24 mouse cellular contexts compared by ENCODE assay signal in the genomic region with DNA sequence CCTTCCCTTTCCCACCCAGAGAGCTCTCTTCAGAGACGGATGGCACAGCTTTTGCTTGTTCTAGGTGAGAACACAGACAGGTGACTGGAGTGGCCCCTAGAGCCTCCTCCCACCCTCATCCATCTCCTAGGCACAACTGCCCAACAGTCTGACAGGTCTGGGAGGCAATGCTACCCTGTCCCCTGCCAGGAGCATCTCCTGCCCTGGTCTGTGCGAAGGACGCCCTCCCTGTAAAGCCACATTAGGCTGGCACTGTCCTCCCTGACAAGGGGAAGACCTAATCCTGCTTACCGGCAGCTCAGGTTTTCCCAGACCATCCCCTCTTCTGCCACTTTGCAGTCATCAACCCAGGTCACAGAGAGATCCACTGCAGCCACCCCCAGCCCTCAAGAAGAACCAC.
DNase-seq lines count a peak whose midpoint lies in the region; ATAC-seq lines count a peak whose summit lies in the region.
"Had no signal": no experiment of that assay in that cellular context is flagged by ENCODE, and none has a peak within 500 bp of the region (broad histone marks: within the 10 kb centered on the region; RNA-seq: fewer than 3 reads in every experiment).

No protein-coding gene starts in this region.

- no peak for DNase-seq in neural tube, embryonic 11.5 days (ENCODE audit: low spot score)
- DNase-seq in neural tube, embryonic 10.5 days (ENCODE audit: extremely low spot score, low spot score) = no peak
- DNase-seq in right cerebral cortex, postnatal 25 days = no peak
- no peak for DNase-seq in left cerebral cortex, adult 8-10 months (ENCODE audit: low spot score in 2 of 2)
- no peak for DNase-seq in c-Kit-positive CD71-positive TER-119-positive erythroid progenitor cells, embryonic 14.5 days (ENCODE audit: low spot score)
- DNase-seq: adrenal gland, adult 2 months; B cell, adult 2 months; cerebellum, adult 18-20 months; cerebellum, postnatal 25 days; embryo, embryonic 11 days; heart, postnatal 4 days; kidney, adult 9 months; kidney, postnatal 25 days; right cerebral cortex, postnatal 14 days; spleen, adult 18-20 months had no signal

- no peaks in the 10 kb centered on the region for H3K9me3 ChIP-seq in neural tube, embryonic 11.5 days (ENCODE audit: control insufficient read depth, low read length)
- no peaks in the 10 kb centered on the region for H3K9me3 ChIP-seq in hindbrain, embryonic 16.5 days (ENCODE audit: control insufficient read depth, low read length)
- H3K9me3 ChIP-seq in neural tube, embryonic 13.5 days = no peaks in the 10 kb centered on the region
- H3K9me3 ChIP-seq: heart, embryonic 15.5 days; intestine, embryonic 15.5 days had no signal

- H3K9ac ChIP-seq in neural tube, embryonic 11.5 days (ENCODE audit: low read length) = peak overlapping the region; percentile 14; the same call in 1 of the 2 replicates
- no peak overlapping the region for H3K9ac ChIP-seq in hindbrain, embryonic 16.5 days (ENCODE audit: low read depth, low read length)
- peak overlapping the region; percentile 45 for H3K9ac ChIP-seq in neural tube, embryonic 13.5 days
- H3K9ac ChIP-seq: heart, embryonic 15.5 days; intestine, embryonic 15.5 days had no signal

- no peak overlapping the region for H3K4me3 ChIP-seq in neural tube, embryonic 11.5 days (ENCODE audit: low read depth, low read length)
- no peak overlapping the region for H3K4me3 ChIP-seq in hindbrain, embryonic 16.5 days (ENCODE audit: low read length)
- H3K4me3 ChIP-seq in neural tube, embryonic 13.5 days = no peak overlapping the region
- H3K4me3 ChIP-seq: heart, embryonic 15.5 days; intestine, embryonic 15.5 days; layer of hippocampus, adult 2 months had no signal

- H3K27ac ChIP-seq in neural tube, embryonic 11.5 days (ENCODE audit: low read depth, low read length) = peak overlapping the region; percentile 70
- 0 out of 2 replicates have a peak overlapping the region, but pooled peaks have one; percentile 7 for H3K27ac ChIP-seq in hindbrain, embryonic 16.5 days (ENCODE audit: low read depth, low read length)
- peak overlapping the region; percentile 88 for H3K27ac ChIP-seq in neural tube, embryonic 13.5 days (replicated peaks)
- H3K27ac ChIP-seq: heart, embryonic 15.5 days; intestine, embryonic 15.5 days; layer of hippocampus, adult 2 months; macrophage had no signal

- H3K27me3 ChIP-seq in neural tube, embryonic 11.5 days (ENCODE audit: control insufficient read depth, insufficient read depth, low read length) = no peaks in the 10 kb centered on the region
- no peaks in the 10 kb centered on the region for H3K27me3 ChIP-seq in hindbrain, embryonic 16.5 days (replicated peaks; ENCODE audit: control insufficient read depth, insufficient read depth, low read length)
- H3K27me3 ChIP-seq in neural tube, embryonic 13.5 days = no peaks in the 10 kb centered on the region
- H3K27me3 ChIP-seq: CH12.LX; intestine, embryonic 15.5 days had no signal

- peaks cover 16% of the 10 kb centered on the region; the same call in 1 of the 2 replicates for H3K4me1 ChIP-seq in neural tube, embryonic 11.5 days (ENCODE audit: control insufficient read depth, insufficient read depth, low read length)
- peaks cover 20% of the 10 kb centered on the region for H3K4me1 ChIP-seq in hindbrain, embryonic 16.5 days (ENCODE audit: control insufficient read depth, insufficient read depth, low read depth, low read length)
- H3K4me1 ChIP-seq in neural tube, embryonic 13.5 days (replicated peaks) = peaks cover 36% of the 10 kb centered on the region
- H3K4me1 ChIP-seq: heart, embryonic 15.5 days had no signal

- 55% methylated on average over 4 of the region's 4 CpGs for WGBS in neural tube, embryonic 11.5 days
- 75% methylated on average over 4 of the region's 4 CpGs for WGBS in hindbrain, embryonic 16.5 days
- 61% methylated on average over 4 of the region's 4 CpGs for WGBS in neural tube, embryonic 13.5 days

- H3K36me3 ChIP-seq in neural tube, embryonic 11.5 days (ENCODE audit: control insufficient read depth, insufficient read depth, low read length) = no peaks in the 10 kb centered on the region
- no peaks in the 10 kb centered on the region for H3K36me3 ChIP-seq in hindbrain, embryonic 16.5 days (ENCODE audit: control insufficient read depth, insufficient read depth, low read length)
- no peaks in the 10 kb centered on the region for H3K36me3 ChIP-seq in neural tube, embryonic 13.5 days
- H3K36me3 ChIP-seq: heart, embryonic 15.5 days; intestine, embryonic 15.5 days had no signal

- no peak for ATAC-seq in neural tube, embryonic 11.5 days (ENCODE audit: insufficient read depth, low FRiP score, low TSS enrichment)
- 0 out of 2 replicates have a peak, but pooled peaks have one; percentile 9 for ATAC-seq in hindbrain, embryonic 16.5 days
- 0 out of 2 replicates have a peak, but pooled peaks have one; percentile 17 for ATAC-seq in neural tube, embryonic 13.5 days (ENCODE audit: low read depth)
- ATAC-seq: forebrain, embryonic 14.5 days; intestine, embryonic 15.5 days; lung, postnatal 0 days had no signal

- no peak overlapping the region for H3K4me2 ChIP-seq in neural tube, embryonic 11.5 days (ENCODE audit: low read depth)
- no peak overlapping the region for H3K4me2 ChIP-seq in hindbrain, embryonic 16.5 days (ENCODE audit: low read length)
- H3K4me2 ChIP-seq in neural tube, embryonic 13.5 days = no peak overlapping the region
- H3K4me2 ChIP-seq: heart, embryonic 15.5 days; intestine, embryonic 15.5 days had no signal

Comparison
In these comparisons a context has a peak if more than half of its experiments do, and no peak if none do; other contexts are left out.
1. H3K27ac ChIP-seq: peak in every context shown above with its lines; median percentile 88 in neural tube, embryonic 13.5 days; 70 in neural tube, embryonic 11.5 days; 7 in hindbrain, embryonic 16.5 days.